Mouse (Mus musculus) neutrophil, adult 5-6 weeks (primary cell): ENCODE measurements around the gene Pkp3. TPM values are rescaled to one million over a fixed set of nuclear protein-coding genes. Genes with fewer than 3 reads are reported as not detected.
A peak's percentile ranks its signal among the peaks of the same experiment; 100 is the strongest.

Experiments used
- ATAC-seq: fragments of 151-379, 151-347 bp; 2 replicates; pipeline ENCODE4 v1.8.0; 2017; ENCODE audit warnings: mild to moderate bottlenecking, moderate TSS enrichment; ENCODE audit not compliant: insufficient number of reproducible peaks, poor library complexity, low FRiP score, severe bottlenecking; ENCODE audit errors: extremely low read depth
- total RNA-seq: library from RNA; stranded (forward); fragments of 200-1000 nt; gene quantifications from 2 replicates; pipeline ENCODE4 v1.2.3, GENCODE M21; 2017

The Pkp3 gene
- total RNA-seq, 1 experiment from 2014 or later, result 10.5 TPM

DNA sequence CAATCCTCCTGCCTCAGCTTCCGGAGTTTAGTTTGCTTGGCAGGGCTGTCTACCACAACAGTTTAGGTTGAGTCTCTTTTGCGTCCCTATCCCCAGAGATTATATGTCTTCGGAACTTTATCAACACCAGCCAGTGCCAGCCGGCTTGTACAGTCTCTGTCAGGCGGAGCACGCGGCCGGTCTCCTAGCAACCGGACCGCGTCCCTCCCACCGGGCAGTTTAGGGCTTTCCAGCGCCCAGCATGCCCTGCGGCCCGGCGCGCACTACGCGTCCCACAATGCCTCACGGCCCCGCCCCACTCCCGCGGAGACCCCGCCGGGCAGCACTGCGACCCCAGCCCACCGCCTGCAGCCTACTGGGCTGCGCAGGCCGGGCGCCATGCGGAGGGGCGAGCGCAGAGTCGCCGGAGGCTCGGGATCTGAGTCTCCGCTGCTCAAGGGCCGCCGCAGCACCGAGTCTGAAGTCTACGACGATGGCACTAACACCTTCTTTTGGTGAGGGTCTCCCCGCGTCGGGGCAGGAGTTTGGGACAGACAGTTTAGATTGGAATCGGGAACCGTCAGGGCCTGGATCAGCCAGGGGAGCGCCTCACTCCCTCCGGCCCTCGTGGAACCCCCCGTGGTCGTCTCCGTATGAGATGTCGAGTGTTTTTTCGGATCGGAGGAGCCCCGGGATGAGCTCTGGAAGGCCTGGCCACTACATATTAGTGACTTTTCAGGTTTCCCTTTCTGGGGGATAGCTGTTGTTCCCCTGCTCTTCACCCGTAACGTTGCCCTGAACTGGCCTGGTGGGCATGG, 53.2 kb downstream of the Pkp3 start:
- peak; percentile 84 for ATAC-seq

DNA sequence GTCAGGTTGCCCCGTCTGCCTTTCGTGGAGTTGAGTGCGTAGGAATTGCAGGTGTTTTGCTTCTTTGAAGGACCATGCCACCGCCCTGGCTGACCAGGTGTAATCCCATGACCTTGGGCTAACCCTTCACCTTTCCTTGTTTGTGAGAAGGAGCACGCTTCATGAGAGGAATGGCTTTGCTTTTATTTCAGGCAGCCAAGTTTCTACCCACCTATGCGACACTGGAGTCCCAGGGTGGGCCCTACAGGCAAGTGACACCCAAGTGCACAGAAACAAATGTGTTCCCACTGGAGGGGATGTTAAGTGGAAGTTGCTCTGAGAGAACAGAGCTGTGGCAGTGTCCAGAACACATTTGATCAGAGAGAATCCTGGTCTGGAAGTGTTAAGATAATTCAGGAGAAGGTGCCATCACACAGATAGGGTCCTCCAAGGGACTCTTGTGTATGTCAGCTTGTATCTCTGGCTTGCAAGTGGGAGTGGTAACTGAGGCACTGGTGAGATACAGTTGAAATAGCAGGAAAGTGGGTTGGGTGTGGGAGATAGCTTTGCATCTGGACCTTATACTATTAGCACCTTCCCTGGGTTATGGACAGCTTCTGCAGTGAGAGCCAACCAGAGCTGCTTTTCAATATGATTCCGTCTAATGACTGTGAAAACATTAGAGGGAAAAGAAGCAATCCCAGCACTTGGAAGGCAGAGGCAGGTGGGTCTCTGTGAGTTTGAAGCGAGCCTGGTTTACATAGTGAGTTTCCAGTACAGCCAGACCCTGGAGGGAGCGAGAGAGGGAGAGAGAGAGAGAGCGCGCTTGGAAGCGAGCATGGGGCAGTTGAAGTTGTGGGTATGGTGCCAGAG, 54.1 kb downstream of the Pkp3 start:
- ATAC-seq, result no peak

Other genes with a start within 250 kb of the Pkp3 start
- not detected in 2 replicates for gene Urah, start 243.2 kb upstream of the Pkp3 start, total RNA-seq
- not detected in 2 replicates for gene Scgb1c1, start 232.7 kb upstream of the Pkp3 start, total RNA-seq
- not detected in 2 replicates for gene Odf3, start 230.4 kb upstream of the Pkp3 start, total RNA-seq
- gene Gm45785, start 221.9 kb upstream of the Pkp3 start, total RNA-seq, result not detected in 2 replicates
- 120 and 128 TPM in 2 replicates for gene Ric8a, start 221.3 kb upstream of the Pkp3 start, total RNA-seq
- 28.3 and 47.1 TPM in 2 replicates for gene Bet1l, start 220.6 kb upstream of the Pkp3 start, total RNA-seq
- 96.6 and 110 TPM in 2 replicates for gene Psmd13, start 196.2 kb upstream of the Pkp3 start, total RNA-seq
- gene Sirt3, start 195.9 kb upstream of the Pkp3 start, total RNA-seq, result 14.5 and 20.1 TPM in 2 replicates
- gene Cox8b, start 177.8 kb upstream of the Pkp3 start, total RNA-seq, result not detected in 2 replicates
- gene Nlrp6, start 157.3 kb upstream of the Pkp3 start, total RNA-seq, result 0.47 TPM in 1 of 2 replicates, not detected in the other
- 15.0 and 17.9 TPM in 2 replicates for gene Pgghg, start 136.8 kb upstream of the Pkp3 start, total RNA-seq
- 12.8 and 18.0 TPM in 2 replicates for gene Ifitm5, start 127.9 kb upstream of the Pkp3 start, total RNA-seq
- not detected in 2 replicates for gene Gm45717, start 122.3 kb upstream of the Pkp3 start, total RNA-seq
- 514 and 537 TPM in 2 replicates for gene Ifitm2, start 122.2 kb upstream of the Pkp3 start, total RNA-seq
- 416 and 446 TPM in 2 replicates for gene Ifitm1, start 111.0 kb upstream of the Pkp3 start, total RNA-seq
- 187 and 230 TPM in 2 replicates for gene Ifitm3, start 67.4 kb upstream of the Pkp3 start, total RNA-seq
- gene Ifitm6, start 60.3 kb upstream of the Pkp3 start, total RNA-seq, result 105 and 120 TPM in 2 replicates
- not detected in 2 replicates for gene Gm17387, start 49.1 kb upstream of the Pkp3 start, total RNA-seq
- not detected in 2 replicates for gene B4galnt4, start 17.1 kb upstream of the Pkp3 start, total RNA-seq
- gene Sigirr, start 22.4 kb downstream of the Pkp3 start, total RNA-seq, result 21.0 and 21.9 TPM in 2 replicates
- not detected in 2 replicates for gene Ano9, start 39.6 kb downstream of the Pkp3 start, total RNA-seq
- gene Ptdss2, start 44.2 kb downstream of the Pkp3 start, total RNA-seq, result 4.2 and 6.3 TPM in 2 replicates
- gene Rnh1, start 94.6 kb downstream of the Pkp3 start, total RNA-seq, result 41.0 and 51.8 TPM in 2 replicates
- gene Hras, start 115.8 kb downstream of the Pkp3 start, total RNA-seq, result 13.7 and 23.8 TPM in 2 replicates
- gene Lrrc56, start 115.9 kb downstream of the Pkp3 start, total RNA-seq, result 1.9 and 3.9 TPM in 2 replicates
- 2.6 and 3.2 TPM in 2 replicates for gene Lmntd2, start 135.9 kb downstream of the Pkp3 start, total RNA-seq
- gene Rassf7, start 137.6 kb downstream of the Pkp3 start, total RNA-seq, result 7.1 and 9.0 TPM in 2 replicates
- 82.6 and 97.8 TPM in 2 replicates for gene Phrf1, start 150.6 kb downstream of the Pkp3 start, total RNA-seq
- 122 and 134 TPM in 2 replicates for gene Irf7, start 188.3 kb downstream of the Pkp3 start, total RNA-seq
- gene Cdhr5, start 198.6 kb downstream of the Pkp3 start, total RNA-seq, result not detected in 2 replicates
- not detected in 2 replicates for gene Sct, start 200.9 kb downstream of the Pkp3 start, total RNA-seq
- not detected in 2 replicates for gene Drd4, start 213.8 kb downstream of the Pkp3 start, total RNA-seq
- 23.2 and 27.9 TPM in 2 replicates for gene Deaf1, start 249.5 kb downstream of the Pkp3 start, total RNA-seq
- gene Tmem80, start 249.5 kb downstream of the Pkp3 start, total RNA-seq, result 24.2 and 24.7 TPM in 2 replicates